8 mouse cellular contexts compared by ENCODE assay signal in genomic region chr14:7773714-7774389, GRCm38 (mm10). TPM values are rescaled to one million over a fixed set of nuclear protein-coding genes. Genes with fewer than 3 reads are reported as not detected.
A peak's percentile ranks its signal among the peaks of the same experiment; 100 is the strongest.
DNase-seq lines count a peak whose midpoint lies in the region; ATAC-seq and TF ChIP-seq lines count a peak whose summit lies in the region.

No protein-coding gene starts in this region.

- WGBS in intestine, postnatal 0 days: 28% methylated on average over 24 of the region's 24 CpGs
- 36% methylated on average over 24 of the region's 24 CpGs for WGBS in limb, embryonic 10.5 days
- WGBS in midbrain, embryonic 10.5 days: 52% methylated on average over 24 of the region's 24 CpGs
- 22% methylated on average over 24 of the region's 24 CpGs for WGBS in small intestine, adult 2 months

- peak; percentile 72; the same call in 1 of the 2 replicates for TF ChIP-seq POLR2A in small intestine, adult 2 months (IDR thresholded peaks at IDR 0.05; ENCODE audit: low read depth, low read length)

- ATAC-seq in intestine, postnatal 0 days: peak; percentile 49; the same call in 1 of the 2 replicates

- no peak for TF ChIP-seq CTCF in intestine, postnatal 0 days (IDR thresholded peaks at IDR 0.05; ENCODE audit: low read depth)
- no peak for TF ChIP-seq CTCF in small intestine, adult 2 months (IDR thresholded peaks at IDR 0.05; ENCODE audit: extremely low read depth, insufficient read length, insufficient replicate concordance, low read depth, low read length)

- H3K27ac ChIP-seq in intestine, postnatal 0 days (ENCODE audit: low read depth, low read length): no peak overlapping the region
- H3K27ac ChIP-seq in limb, embryonic 10.5 days: peak overlapping the region; percentile 78
- H3K27ac ChIP-seq in midbrain, embryonic 10.5 days (replicated peaks): peak overlapping the region; percentile 81
- H3K27ac ChIP-seq in small intestine, adult 2 months (ENCODE audit: insufficient read depth, low read depth, low read length): peak overlapping the region; percentile 32; the same call in 1 of the 2 replicates

- DNase-seq in R1 (ENCODE audit: low read depth, low spot score): peak; percentile 70
- DNase-seq in embryo, embryonic 10.5 days (ENCODE audit: low spot score): peak; percentile 76
- DNase-seq in heart, adult 18-20 months: peak; percentile 54 to 79
- peak; percentile 74 for DNase-seq in limb, embryonic 10.5 days (ENCODE audit: low spot score)
- peak; percentile 56 for DNase-seq in midbrain, embryonic 10.5 days (ENCODE audit: low spot score)
- DNase-seq in cerebellum, adult 9-11 months: no peak

- no peaks in the 10 kb centered on the region for H3K4me1 ChIP-seq in intestine, postnatal 0 days (replicated peaks; ENCODE audit: control insufficient read depth, insufficient read depth, low read length)
- no peaks in the 10 kb centered on the region; the same call in 1 of the 2 replicates for H3K4me1 ChIP-seq in limb, embryonic 10.5 days
- H3K4me1 ChIP-seq in midbrain, embryonic 10.5 days: peaks cover 3% of the 10 kb centered on the region; the same call in 1 of the 2 replicates
- no peaks in the 10 kb centered on the region for H3K4me1 ChIP-seq in small intestine, adult 2 months (ENCODE audit: control insufficient read depth, insufficient read depth, insufficient read length, low read length)

- H3K4me2 ChIP-seq in intestine, postnatal 0 days (replicated peaks; ENCODE audit: low read depth): peak overlapping the region; percentile 57

- 0 out of 2 replicates have a peak overlapping the region, but pooled peaks have one; percentile 22 for H3K9ac ChIP-seq in intestine, postnatal 0 days (ENCODE audit: low read depth, low read length)

- H3K36me3 ChIP-seq in intestine, postnatal 0 days (ENCODE audit: control insufficient read depth, insufficient read depth): no peaks in the 10 kb centered on the region
- H3K36me3 ChIP-seq in limb, embryonic 10.5 days: no peaks in the 10 kb centered on the region
- no peaks in the 10 kb centered on the region for H3K36me3 ChIP-seq in midbrain, embryonic 10.5 days
- H3K36me3 ChIP-seq in small intestine, adult 2 months (ENCODE audit: control insufficient read depth, insufficient read depth, low read length): no peaks in the 10 kb centered on the region

- peak overlapping the region; percentile 46 for H3K4me3 ChIP-seq in intestine, postnatal 0 days (ENCODE audit: low read depth, low read length)
- H3K4me3 ChIP-seq in limb, embryonic 10.5 days: peak overlapping the region; percentile 54
- H3K4me3 ChIP-seq in midbrain, embryonic 10.5 days: peak overlapping the region; percentile 54
- peak overlapping the region; percentile 64 for H3K4me3 ChIP-seq in small intestine, adult 2 months (ENCODE audit: low read depth, low read length)

- H3K9me3 ChIP-seq in intestine, postnatal 0 days (ENCODE audit: control insufficient read depth): no peaks in the 10 kb centered on the region
- H3K9me3 ChIP-seq in limb, embryonic 10.5 days (replicated peaks): no peaks in the 10 kb centered on the region
- no peaks in the 10 kb centered on the region for H3K9me3 ChIP-seq in midbrain, embryonic 10.5 days (replicated peaks)

- no peaks in the 10 kb centered on the region for H3K27me3 ChIP-seq in intestine, postnatal 0 days (replicated peaks; ENCODE audit: control insufficient read depth, insufficient read depth, low read length)
- H3K27me3 ChIP-seq in limb, embryonic 10.5 days (ENCODE audit: low read depth, poor library complexity, severe bottlenecking): no peaks in the 10 kb centered on the region
- H3K27me3 ChIP-seq in midbrain, embryonic 10.5 days (ENCODE audit: low read depth, poor library complexity, severe bottlenecking): no peaks in the 10 kb centered on the region
- H3K27me3 ChIP-seq in small intestine, adult 2 months (ENCODE audit: control insufficient read depth, insufficient read depth, low read length): no peaks in the 10 kb centered on the region

RNA-seq across cellular contexts. Expression of gene Gm26661, which starts 17.5 kb away (rescaled TPM):
- not detected for total RNA-seq in heart, adult 18-20 months (2021)
- polyA plus RNA-seq in intestine, postnatal 0 days (2015; fragmentation: Nextera tagmentation; extraction: Ambion mirVana): not detected in 2 replicates
- not detected in 2 replicates for polyA plus RNA-seq in limb, embryonic 10.5 days (2016; fragmentation: Nextera tagmentation; extraction: Ambion mirVana)
- polyA plus RNA-seq in midbrain, embryonic 10.5 days (2016; fragmentation: Nextera tagmentation; extraction: Ambion mirVana): not detected in 2 replicates
- 0.61 TPM in 1 of 2 replicates, not detected in the other for polyA plus RNA-seq in small intestine, adult 2 months (2012; rRNA removed)

RNA-seq across cellular contexts. Expression of gene Flnb, which starts 43.9 kb away (rescaled TPM):
- total RNA-seq in heart, adult 18-20 months (2021): 10 to 100 TPM; 21.8 to 22.6 TPM
- polyA plus RNA-seq in intestine, postnatal 0 days (2015; fragmentation: Nextera tagmentation; extraction: Ambion mirVana): 7.0 and 7.2 TPM in 2 replicates
- 18.7 and 31.3 TPM in 2 replicates for polyA plus RNA-seq in limb, embryonic 10.5 days (2016; fragmentation: Nextera tagmentation; extraction: Ambion mirVana)
- polyA plus RNA-seq in midbrain, embryonic 10.5 days (2016; fragmentation: Nextera tagmentation; extraction: Ambion mirVana): 13.8 and 17.0 TPM in 2 replicates
- polyA plus RNA-seq in small intestine, adult 2 months (2012; rRNA removed): 28.6 and 54.8 TPM in 2 replicates
